Mouse (Mus musculus) embryonic facial prominence, embryonic 15.5 days (tissue): ENCODE measurements around the gene Akap4. TPM values are rescaled to one million over a fixed set of nuclear protein-coding genes. Genes with fewer than 3 reads are reported as not detected.

ENCODE experiments used
- polyA plus RNA-seq: library from polyadenylated mRNA; unstranded; fragments of >200 nt; fragmentation: Nextera tagmentation; extraction: Ambion mirVana; gene quantifications from 2 replicates; pipeline ENCODE4 v1.2.1, GENCODE M21; 2015

Gene Akap4
- polyA plus RNA-seq, 1 experiment from 2014 or later: not detected

Other genes with a start within 250 kb of the Akap4 start
- gene Ccnb3, start 25.9 kb upstream of the Akap4 start, polyA plus RNA-seq: 0.05 TPM in 1 of 2 replicates, not detected in the other